Mouse (Mus musculus) retina, adult 2 months (tissue): ENCODE results near the gene Fgfr2.

Experiments
- DNase-seq: peaks from one replicate; pipeline ENCODE4 v3.0.0-alpha.2; 2012; ENCODE audit warnings: low read depth, low spot score

Fgfr2 gene

GRCm38 (mm10) chr7:133088411-133088810 lies 34.7 kb downstream of the Fgfr2 start:
- DNase-seq = no peak

- DNase-seq = no peak
These were observed 37.7 kb downstream of the Fgfr2 start for GRCm38 (mm10) chr7:133085408-133085807.

- no peak for DNase-seq
These were observed 39.1 kb downstream of the Fgfr2 start for GRCm38 (mm10) chr7:133083936-133084614.

GRCm38 (mm10) chr7:133078929-133079328 lies 44.2 kb downstream of the Fgfr2 start:
- DNase-seq = no peak

GRCm38 (mm10) chr7:133074462-133075133 lies 48.6 kb downstream of the Fgfr2 start:
- DNase-seq = no peak

- no peak for DNase-seq
These were observed 50.0 kb downstream of the Fgfr2 start for GRCm38 (mm10) chr7:133073147-133073651.

- no peak for DNase-seq
These were observed 50.6 kb downstream of the Fgfr2 start for GRCm38 (mm10) chr7:133072535-133072934.

GRCm38 (mm10) chr7:133067321-133067841 lies 55.8 kb downstream of the Fgfr2 start:
- no peak for DNase-seq

GRCm38 (mm10) chr7:133066776-133067175 lies 56.4 kb downstream of the Fgfr2 start:
- peak; percentile 25 for DNase-seq

- no peak for DNase-seq
These were observed 61.1 kb downstream of the Fgfr2 start for GRCm38 (mm10) chr7:133062055-133062454.

- no peak for DNase-seq
These were observed 63.0 kb downstream of the Fgfr2 start for GRCm38 (mm10) chr7:133060170-133060569.

GRCm38 (mm10) chr7:133059517-133060104 lies 63.5 kb downstream of the Fgfr2 start:
- DNase-seq = peak; percentile 42

GRCm38 (mm10) chr7:133059150-133059509 lies 64.0 kb downstream of the Fgfr2 start:
- DNase-seq = no peak

GRCm38 (mm10) chr7:133058496-133059149 lies 64.5 kb downstream of the Fgfr2 start:
- no peak for DNase-seq

GRCm38 (mm10) chr7:133056924-133057323 lies 66.2 kb downstream of the Fgfr2 start:
- no peak for DNase-seq

- DNase-seq = no peak
These were observed 68.7 kb downstream of the Fgfr2 start for GRCm38 (mm10) chr7:133054486-133054885.

GRCm38 (mm10) chr7:133053757-133054156 lies 69.4 kb downstream of the Fgfr2 start:
- no peak for DNase-seq

- DNase-seq = no peak
These were observed 70.3 kb downstream of the Fgfr2 start for GRCm38 (mm10) chr7:133052819-133053218.

- DNase-seq = no peak
These were observed 72.5 kb downstream of the Fgfr2 start for GRCm38 (mm10) chr7:133050681-133051080.

GRCm38 (mm10) chr7:133048085-133048630 lies 75.0 kb downstream of the Fgfr2 start:
- no peak for DNase-seq

GRCm38 (mm10) chr7:133047287-133047686 lies 75.9 kb downstream of the Fgfr2 start:
- no peak for DNase-seq

- no peak for DNase-seq
These were observed 78.4 kb downstream of the Fgfr2 start for GRCm38 (mm10) chr7:133044721-133045120.
